Mouse (Mus musculus) bone marrow, adult 2 months (tissue): ENCODE data around the gene Cfap161. TPM values are rescaled to one million over a fixed set of nuclear protein-coding genes. Genes with fewer than 3 reads are reported as not detected.

Source experiments
- H3K27ac ChIP-seq: fragments of 200-500 bp; 2 replicates; pipeline ENCODE4 v1.5.1; 2012; ENCODE audit warnings: low read depth, mild to moderate bottlenecking, control low read depth, inconsistent platforms, low read length; ENCODE audit not compliant: control insufficient read depth, poor library complexity, insufficient read depth
- H3K4me1 ChIP-seq: fragments of 200-500 bp; 2 replicates; pipeline ENCODE4 v1.6.1; 2011; ENCODE audit warnings: low read length; ENCODE audit not compliant: control insufficient read depth, insufficient read depth
- H3K4me3 ChIP-seq: fragments of 200-500 bp; replicated peaks from 2 replicates; pipeline ENCODE3; 2011; ENCODE audit warnings: mild to moderate bottlenecking, low read depth, low read length, control low read depth; ENCODE audit not compliant: control insufficient read depth
- CTCF ChIP-seq: fragments of 200-500 bp; IDR thresholded peaks from 2 replicates; pipeline ENCODE4 v1.5.1; 2011; ENCODE audit warnings: low read length, control low read depth; ENCODE audit not compliant: control insufficient read depth, insufficient read depth
- POLR2A ChIP-seq: fragments of 200-500 bp; IDR thresholded peaks from 2 replicates; pipeline ENCODE4 v1.6.1; 2011; ENCODE audit warnings: low read depth, mild to moderate bottlenecking, control low read depth, low read length, borderline replicate concordance; ENCODE audit not compliant: control insufficient read depth
- WGBS: fragments of 180-500 bp; shearing (Covaris S2); methylation state at CpG from one replicate; pipeline ENCODE4 v1.1.7; 2018; 5-methylcytosine and 5-hydroxymethylcytosine counted together
- polyA plus RNA-seq: library from polyadenylated mRNA; stranded (reverse); fragments of >200 nt; gene quantifications from 2 replicates; pipeline ENCODE4 v1.2.4, GENCODE M21; 2011; ENCODE audit warnings: low replicate concordance; ENCODE audit not compliant: missing spikeins, insufficient read depth, insufficient read length

Cfap161 gene
- polyA plus RNA-seq, 1 experiment, result not detected

DNA sequence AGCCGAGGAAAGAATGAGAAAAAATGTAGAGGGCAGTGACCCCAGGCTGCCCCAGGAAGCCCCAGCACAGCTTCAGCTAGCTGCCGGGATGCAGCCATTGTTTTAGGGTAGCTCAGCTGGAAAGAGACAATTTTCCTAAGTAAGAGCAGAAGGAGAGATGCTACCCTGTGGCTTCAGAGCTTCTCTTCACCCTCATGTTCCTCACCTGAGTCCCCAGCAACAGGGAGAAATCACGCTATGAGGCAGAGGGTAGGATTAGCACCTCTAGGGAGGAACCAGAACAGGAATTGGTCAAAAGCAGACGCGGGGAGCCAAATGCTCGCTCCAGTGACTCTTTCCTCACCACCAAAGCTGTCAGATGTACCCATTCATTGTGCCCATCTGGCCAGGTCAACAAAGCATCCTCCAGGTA, 60.0 kb downstream of the Cfap161 start:
- WGBS, result 82% methylated on average over 6 of the region's 6 CpGs
- no peak overlapping the region for H3K27ac ChIP-seq
- H3K4me1 ChIP-seq, result no peaks in the 10 kb centered on the region
- no peak overlapping the region for H3K4me3 ChIP-seq
- TF ChIP-seq POLR2A, result no peak
- no peak for TF ChIP-seq CTCF

DNA sequence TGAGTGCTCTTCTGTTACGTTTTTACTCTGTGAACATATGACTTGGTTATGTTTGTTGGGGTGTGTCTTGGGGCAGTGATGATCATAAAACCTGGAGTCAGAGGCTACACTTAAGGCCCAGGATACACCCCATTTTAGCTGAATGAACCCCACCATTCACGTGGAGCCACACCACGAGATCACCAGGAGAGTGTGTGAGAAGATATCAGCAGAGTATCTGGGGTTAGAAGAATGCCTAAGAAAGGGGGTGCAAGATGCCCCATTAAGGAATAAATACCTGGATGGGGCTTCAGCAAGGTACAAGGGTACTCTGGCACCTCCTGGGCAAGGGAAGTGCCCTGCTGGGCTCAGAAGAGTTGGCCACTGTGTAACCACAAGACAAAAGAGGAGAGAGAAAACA, 60.4 kb downstream of the Cfap161 start:
- 81% methylated on average over 3 of the region's 3 CpGs for WGBS
- Histone ChIP-seq H3K4me3 (no peak overlapping the region), H3K27ac (no peak overlapping the region), H3K4me1 (no peaks in the 10 kb centered on the region)
- TF ChIP-seq CTCF (no peak), POLR2A (no peak)

GRCm38 (mm10) chr7:83732781-83733180, 61.9 kb downstream of the Cfap161 start:
- H3K27ac ChIP-seq, result no peak overlapping the region
- TF ChIP-seq POLR2A (no peak), CTCF (no peak)
- no peaks in the 10 kb centered on the region for H3K4me1 ChIP-seq
- no peak overlapping the region for H3K4me3 ChIP-seq
- WGBS, result 76% methylated on average over 3 of the region's 3 CpGs

DNA sequence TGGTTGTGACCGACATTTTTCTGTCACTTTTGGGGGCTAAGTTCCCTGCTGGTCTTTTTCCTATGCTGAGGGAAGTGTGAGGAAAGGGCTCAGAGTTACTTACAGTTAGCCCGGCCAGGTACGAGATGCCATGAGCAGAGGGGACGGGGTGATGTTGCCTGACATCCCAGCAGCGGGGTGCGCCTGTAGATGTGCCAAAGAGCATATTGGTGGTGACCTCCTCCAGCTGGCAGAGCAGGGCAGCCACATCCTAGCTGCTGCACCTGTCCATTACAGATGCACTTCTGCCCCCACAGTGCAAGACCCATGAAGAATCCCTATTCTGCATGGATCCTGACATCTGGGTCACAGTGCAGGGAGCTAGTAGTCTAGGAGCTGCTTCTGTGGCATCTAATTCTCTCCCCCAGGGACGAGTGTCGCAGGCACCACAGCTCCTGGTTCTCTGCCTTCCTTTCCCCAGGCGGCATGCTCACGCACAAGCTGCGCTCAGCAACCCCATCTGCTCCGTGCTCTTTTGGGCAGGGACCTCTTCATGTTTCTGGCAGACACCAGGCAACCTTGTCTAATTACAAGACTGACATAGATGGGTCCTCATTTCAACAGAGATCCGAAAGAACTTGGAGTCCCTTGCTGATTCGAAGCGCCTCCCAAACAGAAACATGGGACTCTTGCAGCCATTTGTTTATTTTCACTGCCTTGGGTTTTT, 62.6 kb downstream of the Cfap161 start:
- WGBS, result 86% methylated on average over 15 of the region's 15 CpGs
- no peak for TF ChIP-seq POLR2A
- no peak for TF ChIP-seq CTCF
- H3K4me3 ChIP-seq, result no peak overlapping the region
- no peaks in the 10 kb centered on the region for H3K4me1 ChIP-seq
- H3K27ac ChIP-seq, result no peak overlapping the region

- WGBS, result 79% methylated on average over 6 of the region's 6 CpGs
- no peaks in the 10 kb centered on the region for H3K4me1 ChIP-seq
- H3K27ac ChIP-seq, result no peak overlapping the region
- TF ChIP-seq CTCF (no peak), POLR2A (no peak)
- no peak overlapping the region for H3K4me3 ChIP-seq
These were observed 63.4 kb downstream of the Cfap161 start for GRCm38 (mm10) chr7:83731297-83731696.

DNA sequence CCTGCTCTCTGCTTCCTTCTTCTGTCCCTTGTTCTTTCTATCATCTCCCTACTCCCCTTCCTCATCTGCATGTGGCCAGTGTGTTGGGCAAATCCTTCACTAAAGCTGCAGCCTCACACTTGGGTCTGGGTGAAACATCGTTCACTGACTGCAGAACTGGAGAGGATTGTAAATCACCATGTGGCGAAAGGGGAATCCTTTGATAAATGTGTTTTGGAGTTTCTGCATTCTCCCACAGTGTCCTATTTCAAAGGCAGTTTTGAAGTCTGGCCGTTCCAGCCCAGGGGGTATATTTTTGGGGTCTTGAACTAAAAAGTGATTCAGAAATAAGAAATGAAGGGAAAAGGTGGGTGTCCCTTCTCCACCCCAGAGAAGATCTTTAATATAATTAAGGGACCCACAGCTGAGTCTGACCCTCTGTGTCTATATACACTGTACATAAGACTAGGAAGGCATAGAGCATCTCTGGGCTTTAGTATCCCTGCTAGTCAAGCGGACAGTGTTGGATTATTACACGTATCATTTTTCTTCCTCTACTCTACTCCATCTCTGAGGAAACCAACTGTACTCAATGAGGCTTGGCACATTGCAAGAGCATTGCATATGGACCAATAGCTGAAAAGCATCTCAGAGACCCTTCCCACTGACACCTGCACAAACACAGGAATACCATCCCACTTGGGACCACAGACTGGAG, 67.6 kb downstream of the Cfap161 start:
- TF ChIP-seq CTCF, result no peak
- no peak for TF ChIP-seq POLR2A
- 76% methylated on average over 5 of the region's 5 CpGs for WGBS
- Histone ChIP-seq H3K4me1 (no peaks in the 10 kb centered on the region; the same call in 1 of the 2 replicates), H3K27ac (no peak overlapping the region), H3K4me3 (no peak overlapping the region)

DNA sequence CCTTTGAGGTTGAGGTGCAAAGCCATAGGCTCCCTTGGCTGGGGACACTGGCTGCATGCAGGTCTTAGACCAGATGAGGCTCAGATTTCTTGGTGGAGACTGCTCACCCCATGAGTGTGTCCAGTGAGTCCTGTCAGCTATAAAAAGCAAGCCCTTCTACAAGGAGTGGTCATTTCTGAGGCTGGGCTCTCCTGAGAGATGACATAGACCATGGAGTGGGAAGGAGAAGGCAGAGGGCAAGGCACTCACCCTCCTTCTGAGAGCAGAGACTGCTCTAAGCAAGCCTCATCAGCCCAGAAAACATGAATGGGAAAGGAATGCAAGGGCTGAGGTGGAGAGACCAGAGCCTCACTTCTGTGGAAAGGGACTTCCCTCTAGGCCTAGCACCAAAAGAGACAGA, 68.9 kb downstream of the Cfap161 start:
- no peak for TF ChIP-seq POLR2A
- TF ChIP-seq CTCF, result no peak
- H3K4me1 ChIP-seq, result no peaks in the 10 kb centered on the region; the same call in 1 of the 2 replicates
- H3K27ac ChIP-seq, result no peak overlapping the region
- no peak overlapping the region for H3K4me3 ChIP-seq

DNA sequence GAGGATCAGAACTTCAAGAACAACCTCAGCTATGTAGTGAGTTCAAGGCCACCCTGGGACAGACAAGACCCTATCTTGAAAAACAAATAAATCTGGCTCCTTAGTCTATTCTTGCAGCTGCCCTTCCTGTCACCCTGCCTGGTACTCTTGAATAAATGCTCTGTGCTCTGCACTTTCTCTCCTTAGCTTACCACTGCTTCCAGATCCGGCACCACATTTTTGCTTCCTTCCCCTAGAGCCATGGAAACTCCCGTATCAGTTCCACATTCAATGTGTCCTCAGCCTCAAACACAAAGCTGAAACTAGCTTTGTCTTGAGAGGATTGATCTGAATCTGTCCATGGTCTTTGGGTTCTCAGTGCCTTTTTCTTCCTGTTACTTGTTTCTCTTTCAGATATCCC, 70.1 kb downstream of the Cfap161 start:
- TF ChIP-seq CTCF (no peak), POLR2A (no peak)
- Histone ChIP-seq H3K27ac (no peak overlapping the region), H3K4me3 (no peak overlapping the region), H3K4me1 (no peaks in the 10 kb centered on the region; the same call in 1 of the 2 replicates)
- WGBS, result 65% methylated on average over 2 of the region's 2 CpGs

Other genes starting within 250 kb of the Cfap161 start
- 0.65 and 0.86 TPM in 2 replicates for gene Tmc3, start 210.0 kb downstream of the Cfap161 start, polyA plus RNA-seq
- 6.4 and 9.0 TPM in 2 replicates for gene Stard5, start 162.9 kb downstream of the Cfap161 start, polyA plus RNA-seq
- gene Il16, start 49.2 kb downstream of the Cfap161 start, polyA plus RNA-seq, result 19.0 and 43.4 TPM in 2 replicates
- gene Tlnrd1, start 89.4 kb upstream of the Cfap161 start, polyA plus RNA-seq, result 10.5 and 11.5 TPM in 2 replicates
- gene Mesd, start 89.6 kb upstream of the Cfap161 start, polyA plus RNA-seq, result 17.4 and 32.0 TPM in 2 replicates